Mouse (Mus musculus): ENCODE measurements around the gene Pparg.

DNA sequence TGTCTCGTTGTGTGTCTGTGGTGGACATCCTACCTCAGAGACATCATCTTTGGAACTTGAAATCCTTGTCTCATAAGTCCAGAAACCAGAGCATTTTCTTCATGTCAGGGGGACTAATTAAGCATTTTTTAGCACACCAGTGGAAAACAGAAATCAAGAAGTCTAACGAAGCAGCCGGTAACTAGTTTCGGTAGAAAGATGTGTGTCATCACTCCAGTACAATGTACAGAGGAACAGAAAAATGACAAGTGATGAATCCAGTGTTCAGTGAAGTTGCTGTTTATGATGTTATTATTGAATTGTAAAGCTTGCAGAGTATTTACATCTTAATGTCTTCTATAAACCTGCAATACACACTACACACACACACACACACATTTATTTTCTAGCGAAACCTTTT lies 19.8 kb downstream of the Pparg start:
- TF ChIP-seq CTCF (IDR thresholded peaks at IDR 0.05; ENCODE audit: extremely low read depth, insufficient read depth, insufficient read length, insufficient replicate concordance) (no peak), POLR2A (IDR thresholded peaks at IDR 0.05; ENCODE audit: low read depth, low read length) (no peak)
